Mouse (Mus musculus) forebrain, embryonic 13.5 days (tissue): Measurements from ENCODE around the gene Ftl1. TPM values are rescaled to one million over a fixed set of nuclear protein-coding genes. Genes with fewer than 3 reads are reported as not detected.

ENCODE experiments used
- microRNA-seq: library from miRNA; unstranded; fragments of <30 nt; microRNA quantifications from one replicate; pipeline ENCODE4, GENCODE M21; 2016
- polyA plus RNA-seq: library from polyadenylated mRNA; unstranded; fragments of >200 nt; fragmentation: Nextera tagmentation; extraction: Ambion mirVana; gene quantifications from 2 replicates; pipeline ENCODE4 v1.2.1, GENCODE M21; 2015

The Ftl1 gene
- polyA plus RNA-seq, 1 experiment from 2014 or later = 6,730 TPM

Small RNAs within 50 kb of the gene (microRNA-seq; reads per million reads assigned to microRNA genes)
- 0.80 reads per million for gene Gm22133

Other genes starting within 250 kb of the Ftl1 start
- 0.59 and 0.63 TPM in 2 replicates for gene Dkkl1, start 247.7 kb downstream of the Ftl1 start, polyA plus RNA-seq
- 181 and 198 TPM in 2 replicates for gene Tead2, start 244.1 kb downstream of the Ftl1 start, polyA plus RNA-seq
- 0.96 and 1.3 TPM in 2 replicates for gene Cd37, start 220.8 kb downstream of the Ftl1 start, polyA plus RNA-seq
- gene Slc6a16, start 218.8 kb downstream of the Ftl1 start, polyA plus RNA-seq = 0.11 and 0.23 TPM in 2 replicates
- not detected in 2 replicates for gene Slc6a21, start 182.4 kb downstream of the Ftl1 start, polyA plus RNA-seq
- gene Trpm4, start 126.1 kb downstream of the Ftl1 start, polyA plus RNA-seq = 5.0 and 6.4 TPM in 2 replicates
- 0.06 TPM in 1 of 2 replicates, not detected in the other for gene Hrc, start 124.6 kb downstream of the Ftl1 start, polyA plus RNA-seq
- gene Ppfia3, start 92.9 kb downstream of the Ftl1 start, polyA plus RNA-seq = 12.0 and 12.7 TPM in 2 replicates
- 2.9 and 4.5 TPM in 2 replicates for gene Lin7b, start 89.3 kb downstream of the Ftl1 start, polyA plus RNA-seq
- 250 and 254 TPM in 2 replicates for gene Snrnp70, start 64.1 kb downstream of the Ftl1 start, polyA plus RNA-seq
- not detected in 2 replicates for gene Kcna7, start 54.2 kb downstream of the Ftl1 start, polyA plus RNA-seq
- gene Ntf5, start 46.2 kb downstream of the Ftl1 start, polyA plus RNA-seq = not detected in 2 replicates
- 0.44 and 1.1 TPM in 2 replicates for gene Lhb, start 39.1 kb downstream of the Ftl1 start, polyA plus RNA-seq
- gene Gys1, start 25.0 kb downstream of the Ftl1 start, polyA plus RNA-seq = 20.9 and 23.0 TPM in 2 replicates
- 153 and 173 TPM in 2 replicates for gene Ruvbl2, start 21.8 kb downstream of the Ftl1 start, polyA plus RNA-seq
- gene Bax, start 7.0 kb upstream of the Ftl1 start, polyA plus RNA-seq = 243 and 272 TPM in 2 replicates
- gene Tulp2, start 22.0 kb upstream of the Ftl1 start, polyA plus RNA-seq = 0.11 and 0.22 TPM in 2 replicates
- gene Gm45808, start 26.9 kb upstream of the Ftl1 start, polyA plus RNA-seq = 0.26 TPM in 1 of 2 replicates, not detected in the other
- 2.7 and 3.1 TPM in 2 replicates for gene Dhdh, start 28.9 kb upstream of the Ftl1 start, polyA plus RNA-seq
- gene Nucb1, start 50.5 kb upstream of the Ftl1 start, polyA plus RNA-seq = 73.2 and 85.4 TPM in 2 replicates
- gene Ppp1r15a, start 66.4 kb upstream of the Ftl1 start, polyA plus RNA-seq = 13.5 and 15.3 TPM in 2 replicates
- 0.28 and 0.50 TPM in 2 replicates for gene Plekha4, start 66.4 kb upstream of the Ftl1 start, polyA plus RNA-seq
- 0.14 TPM in 1 of 2 replicates, not detected in the other for gene Hsd17b14, start 95.0 kb upstream of the Ftl1 start, polyA plus RNA-seq
- 18.9 and 23.7 TPM in 2 replicates for gene Bcat2, start 110.3 kb upstream of the Ftl1 start, polyA plus RNA-seq
- gene Fgf21, start 155.6 kb upstream of the Ftl1 start, polyA plus RNA-seq = 0.19 TPM in 1 of 2 replicates, not detected in the other
- not detected in 2 replicates for gene Fut1, start 157.4 kb upstream of the Ftl1 start, polyA plus RNA-seq
- gene Izumo1, start 161.9 kb upstream of the Ftl1 start, polyA plus RNA-seq = 0.10 TPM in 1 of 2 replicates, not detected in the other
- gene Rasip1, start 167.6 kb upstream of the Ftl1 start, polyA plus RNA-seq = 5.7 TPM in 2 replicates
- gene Mamstr, start 180.1 kb upstream of the Ftl1 start, polyA plus RNA-seq = 1.8 and 3.8 TPM in 2 replicates
- gene Fut2, start 206.5 kb upstream of the Ftl1 start, polyA plus RNA-seq = 0.25 TPM in 1 of 2 replicates, not detected in the other
- gene Ntn5, start 224.1 kb upstream of the Ftl1 start, polyA plus RNA-seq = 0.15 TPM in 1 of 2 replicates, not detected in the other
- 0.16 and 0.17 TPM in 2 replicates for gene Sec1, start 234.5 kb upstream of the Ftl1 start, polyA plus RNA-seq
- 14.9 and 19.8 TPM in 2 replicates for gene Car11, start 240.0 kb upstream of the Ftl1 start, polyA plus RNA-seq
- 2.5 and 3.0 TPM in 2 replicates for gene Dbp, start 245.2 kb upstream of the Ftl1 start, polyA plus RNA-seq